Mouse (Mus musculus) neural tube, embryonic 11.5 days (tissue): ENCODE results near the gene Mtx3. TPM values are rescaled to one million over a fixed set of nuclear protein-coding genes. Genes with fewer than 3 reads are reported as not detected.
"Not testable (repeated sequence)": the region's sequence is repeated elsewhere in the genome, so short reads cannot be mapped to it uniquely, and the experiment has no call there.

ENCODE experiments used
- ATAC-seq: fragments of 200-750 bp; cut with Nextera tagmentation; 2 replicates; pipeline ENCODE4 v1.8.0; 2017; ENCODE audit warnings: moderate number of reproducible peaks, mild to moderate bottlenecking, moderate TSS enrichment, moderate library complexity; ENCODE audit not compliant: insufficient read depth, low FRiP score, low TSS enrichment
- DNase-seq: peaks from one replicate; pipeline ENCODE4 v3.0.0-alpha.2; 2015; ENCODE audit warnings: low spot score
- H3K27ac ChIP-seq: fragments of 300-500 bp; sonication (generic); 2 replicates; pipeline ENCODE4 v1.5.1; 2014; ENCODE audit warnings: low read depth, mild to moderate bottlenecking, low read length
- H3K27me3 ChIP-seq: fragments of 300-500 bp; sonication (generic); 2 replicates; pipeline ENCODE4 v1.6.1; 2014; ENCODE audit warnings: mild to moderate bottlenecking, low read length, mixed read lengths; ENCODE audit not compliant: control insufficient read depth, insufficient read depth
- H3K36me3 ChIP-seq: fragments of 300-500 bp; sonication (generic); 2 replicates; pipeline ENCODE4 v1.6.1; 2014; ENCODE audit warnings: mild to moderate bottlenecking, low read length, moderate library complexity, mixed read lengths; ENCODE audit not compliant: control insufficient read depth, insufficient read depth
- H3K4me1 ChIP-seq: fragments of 300-500 bp; sonication (generic); 2 replicates; pipeline ENCODE4 v1.6.1; 2014; ENCODE audit warnings: low read length, mixed read lengths; ENCODE audit not compliant: control insufficient read depth, insufficient read depth
- H3K4me2 ChIP-seq: fragments of 300-500 bp; sonication (generic); 2 replicates; pipeline ENCODE4 v1.6.1; 2014; ENCODE audit warnings: low read depth, mild to moderate bottlenecking, moderate library complexity
- H3K4me3 ChIP-seq: fragments of 300-500 bp; sonication (generic); 2 replicates; pipeline ENCODE4 v1.5.1; 2014; ENCODE audit warnings: low read depth, low read length
- H3K9ac ChIP-seq: fragments of 300-500 bp; sonication (generic); 2 replicates; pipeline ENCODE4 v1.6.1; 2014; ENCODE audit warnings: mild to moderate bottlenecking, low read length
- H3K9me3 ChIP-seq: fragments of 300-500 bp; sonication (generic); 2 replicates; pipeline ENCODE4 v1.6.1; 2016; ENCODE audit warnings: low read length; ENCODE audit not compliant: control insufficient read depth
- WGBS: fragments of 180-500 bp; shearing (Covaris S2); extraction: QIAGEN DNeasy Blood & Tissue Kit; methylation state at CpG from one replicate; pipeline ENCODE4 v1.1.7; 2014; 5-methylcytosine and 5-hydroxymethylcytosine counted together
- polyA plus RNA-seq: library from polyadenylated mRNA; unstranded; fragments of >200 nt; fragmentation: Nextera tagmentation; extraction: Ambion mirVana; gene quantifications from 2 replicates; pipeline ENCODE4 v1.2.1, GENCODE M21; 2014

The Mtx3 gene
- 3.8 and 4.3 TPM in 2 replicates for polyA plus RNA-seq

- H3K9ac ChIP-seq = peak within 1 kb of the TSS; percentile 88
- WGBS = 2% methylated on average over 40 of the region's 40 CpGs
- no peaks in the 10 kb centered on the region for H3K27me3 ChIP-seq
- DNase-seq (peak; percentile 88), ATAC-seq (peak; percentile 99)
- peak within 1 kb of the TSS; percentile 71 for H3K4me2 ChIP-seq
- H3K9me3 ChIP-seq = no peaks in the 10 kb centered on the region
- peak within 1 kb of the TSS; percentile 74; the same call in 1 of the 2 replicates for H3K27ac ChIP-seq
- H3K4me3 ChIP-seq = peak within 1 kb of the TSS; percentile 75
- H3K4me1 ChIP-seq = no peaks in the 10 kb centered on the region; the same call in 1 of the 2 replicates
- H3K36me3 ChIP-seq = no peaks in the 10 kb centered on the region
Observed at GRCm38 (mm10) chr13:92844586-92845221, at the start of gene Mtx3. Gene Mtx3, plus strand, starts transcription at chr13:92844760.

- 84% methylated on average over 2 of the region's 2 CpGs for WGBS
- no peak overlapping the region for H3K4me2 ChIP-seq
- no peaks in the 10 kb centered on the region for H3K9me3 ChIP-seq
- no peak overlapping the region for H3K27ac ChIP-seq
- no peak for DNase-seq
- H3K9ac ChIP-seq = no peak overlapping the region
- peaks cover 3% of the 10 kb centered on the region; the same call in 1 of the 2 replicates for H3K4me1 ChIP-seq
- ATAC-seq = no peak
- H3K27me3 ChIP-seq = peaks cover 8% of the 10 kb centered on the region
- no peak overlapping the region for H3K4me3 ChIP-seq
- H3K36me3 ChIP-seq = no peaks in the 10 kb centered on the region
Observed at GRCm38 (mm10) chr13:92798830-92799229, 45.7 kb upstream of the Mtx3 start.

- Histone ChIP-seq H3K9ac (no peak overlapping the region), H3K9me3 (no peaks in the 10 kb centered on the region), H3K27me3 (peaks cover 2% of the 10 kb centered on the region), H3K4me3 (no peak overlapping the region), H3K36me3 (no peaks in the 10 kb centered on the region), H3K4me1 (peaks cover 1% of the 10 kb centered on the region; the same call in 1 of the 2 replicates), H3K27ac (no peak overlapping the region), H3K4me2 (no peak overlapping the region)
- no peak for DNase-seq
- WGBS = 80% methylated on average over 7 of the region's 7 CpGs
- no peak for ATAC-seq
Observed at GRCm38 (mm10) chr13:92799306-92799925, 45.1 kb upstream of the Mtx3 start.

GRCm38 (mm10) chr13:92806785-92807184 is 37.8 kb upstream of the Mtx3 start:
- no peaks in the 10 kb centered on the region for H3K9me3 ChIP-seq
- H3K4me3 ChIP-seq = no peak overlapping the region
- no peaks in the 10 kb centered on the region for H3K4me1 ChIP-seq
- no peak overlapping the region for H3K9ac ChIP-seq
- H3K27me3 ChIP-seq = no peaks in the 10 kb centered on the region
- DNase-seq = no peak
- no peaks in the 10 kb centered on the region for H3K36me3 ChIP-seq
- no peak for ATAC-seq
- H3K27ac ChIP-seq = no peak overlapping the region
- H3K4me2 ChIP-seq = no peak overlapping the region

GRCm38 (mm10) chr13:92807849-92808248 is 36.7 kb upstream of the Mtx3 start:
- WGBS = 91% methylated on average over 3 of the region's 3 CpGs
- DNase-seq (no peak), ATAC-seq (no peak)
- Histone ChIP-seq H3K27ac (no peak overlapping the region), H3K9ac (no peak overlapping the region), H3K27me3 (no peaks in the 10 kb centered on the region), H3K4me2 (no peak overlapping the region), H3K36me3 (no peaks in the 10 kb centered on the region), H3K9me3 (no peaks in the 10 kb centered on the region), H3K4me3 (no peak overlapping the region), H3K4me1 (no peaks in the 10 kb centered on the region)

- H3K4me2 ChIP-seq, H3K9ac ChIP-seq, DNase-seq, H3K9me3 ChIP-seq, H3K27ac ChIP-seq, ATAC-seq, H3K4me3 ChIP-seq, H3K27me3 ChIP-seq, H3K4me1 ChIP-seq, H3K36me3 ChIP-seq: not testable (repeated sequence)
- WGBS = 88% methylated on average over 1 of the region's 1 CpGs
Observed at GRCm38 (mm10) chr13:92810592-92810991, 34.0 kb upstream of the Mtx3 start.

- H3K9ac ChIP-seq = no peak overlapping the region
- DNase-seq (no peak), ATAC-seq (no peak)
- H3K27me3 ChIP-seq = no peaks in the 10 kb centered on the region
- no peak overlapping the region for H3K27ac ChIP-seq
- H3K4me1 ChIP-seq = no peaks in the 10 kb centered on the region
- H3K36me3 ChIP-seq = no peaks in the 10 kb centered on the region
- 91% methylated on average over 5 of the region's 5 CpGs for WGBS
- no peaks in the 10 kb centered on the region for H3K9me3 ChIP-seq
- no peak overlapping the region for H3K4me2 ChIP-seq
- no peak overlapping the region for H3K4me3 ChIP-seq
Observed at GRCm38 (mm10) chr13:92816329-92816728, 28.2 kb upstream of the Mtx3 start.

- H3K27ac ChIP-seq = no peak overlapping the region
- 88% methylated on average over 3 of the region's 3 CpGs for WGBS
- DNase-seq (no peak), ATAC-seq (no peak)
- no peak overlapping the region for H3K4me2 ChIP-seq
- H3K36me3 ChIP-seq = no peaks in the 10 kb centered on the region
- H3K9me3 ChIP-seq = no peaks in the 10 kb centered on the region
- H3K4me1 ChIP-seq = no peaks in the 10 kb centered on the region
- H3K4me3 ChIP-seq = no peak overlapping the region
- H3K9ac ChIP-seq = no peak overlapping the region
- no peaks in the 10 kb centered on the region for H3K27me3 ChIP-seq
Observed at GRCm38 (mm10) chr13:92817357-92817756, 27.2 kb upstream of the Mtx3 start.

GRCm38 (mm10) chr13:92828820-92829219 is 15.7 kb upstream of the Mtx3 start:
- 67% methylated on average over 10 of the region's 10 CpGs for WGBS
- H3K27me3 ChIP-seq = no peaks in the 10 kb centered on the region
- no peak overlapping the region for H3K4me3 ChIP-seq
- no peak overlapping the region for H3K9ac ChIP-seq
- H3K4me2 ChIP-seq = no peak overlapping the region
- no peak for ATAC-seq
- H3K27ac ChIP-seq = no peak overlapping the region
- H3K9me3 ChIP-seq = no peaks in the 10 kb centered on the region
- no peak for DNase-seq
- no peaks in the 10 kb centered on the region for H3K4me1 ChIP-seq
- no peaks in the 10 kb centered on the region for H3K36me3 ChIP-seq
